Mouse (Mus musculus) right cerebral cortex, postnatal 10 days (tissue): ENCODE measurements at regions not wholly inside any gene's neighbourhood (a gene's known extent, or its start where the extent isn't known, plus 50 kb on each side); places are given as distances from the start of the nearest gene placed in this dataset.

ENCODE experiments used
- DNase-seq, 2 experiments: peaks; one replicate each; pipeline ENCODE4 v3.0.0; 2021; ENCODE audit warnings: low spot score in 2 of 2

- DNase-seq, result peak; percentile 18 to 35
Measured at GRCm38 (mm10) chr14:68784395-68784794, 509.7 kb downstream of the Synb start.

DNA sequence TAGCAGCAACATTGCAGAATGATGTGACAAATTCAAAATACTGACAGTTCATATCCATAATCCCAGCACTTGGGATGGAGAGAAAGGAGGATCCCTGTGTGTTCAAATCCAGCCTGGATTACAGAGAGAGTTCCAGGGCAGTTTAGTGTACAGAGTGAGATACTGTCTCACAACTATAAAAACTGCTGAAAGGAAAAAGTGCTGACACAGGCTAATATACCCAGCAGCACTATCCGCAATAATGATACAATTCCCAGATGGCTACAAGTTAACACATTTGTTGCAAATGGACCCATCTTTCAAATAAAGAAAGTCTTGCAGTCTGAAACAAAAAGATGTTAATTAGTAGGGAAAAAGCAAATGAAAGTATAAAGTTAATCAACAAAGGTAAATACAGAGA lies 510.9 kb downstream of the Synb start:
- no peak for DNase-seq

- no peak for DNase-seq
Measured at GRCm38 (mm10) chr14:68770411-68770810, 523.7 kb downstream of the Synb start.

GRCm38 (mm10) chr14:68762916-68763315 lies 531.2 kb downstream of the Synb start:
- no peak for DNase-seq

DNA sequence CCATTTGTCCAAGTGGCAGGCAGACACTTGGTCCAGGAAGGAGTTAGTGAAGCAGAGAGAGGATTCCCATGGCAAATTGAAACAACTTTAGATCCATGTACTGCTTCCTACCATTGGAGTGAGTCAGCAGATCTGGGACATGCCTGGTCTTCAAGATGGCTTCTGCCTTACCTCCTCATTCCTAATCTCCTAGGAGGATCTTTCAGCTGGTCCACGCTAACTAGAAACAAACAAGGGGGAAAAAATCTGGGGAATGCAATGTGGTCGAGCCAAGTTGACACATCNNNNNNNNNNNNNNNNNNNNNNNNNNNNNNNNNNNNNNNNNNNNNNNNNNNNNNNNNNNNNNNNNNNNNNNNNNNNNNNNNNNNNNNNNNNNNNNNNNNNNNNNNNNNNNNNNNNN lies 549.4 kb downstream of the Synb start:
- DNase-seq, result no peak

GRCm38 (mm10) chr14:68738474-68738873 lies 555.6 kb downstream of the Synb start:
- DNase-seq, result no peak

DNA sequence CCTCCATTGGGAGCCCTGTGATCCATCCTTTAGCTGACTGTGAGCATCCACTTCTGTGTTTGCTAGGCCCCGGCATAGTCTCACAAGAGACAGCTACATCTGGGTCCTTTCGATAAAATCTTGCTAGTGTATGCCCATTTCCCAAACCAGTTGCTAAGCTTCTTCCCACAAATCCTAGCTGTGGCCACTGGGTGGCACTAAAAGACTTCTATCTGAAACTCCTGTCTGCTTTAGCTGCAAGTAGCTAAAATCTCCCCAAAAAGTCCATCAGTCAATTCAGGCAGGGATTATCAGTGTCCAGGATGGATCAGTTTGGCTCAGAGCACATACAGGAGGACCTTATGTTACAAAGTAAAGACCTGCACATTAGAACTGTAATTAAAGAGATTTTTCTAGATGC lies 558.3 kb downstream of the Synb start:
- DNase-seq, result peak; percentile 85 to 88

- no peak for DNase-seq
Measured at GRCm38 (mm10) chr14:68721156-68721555, 572.9 kb downstream of the Synb start.

DNA sequence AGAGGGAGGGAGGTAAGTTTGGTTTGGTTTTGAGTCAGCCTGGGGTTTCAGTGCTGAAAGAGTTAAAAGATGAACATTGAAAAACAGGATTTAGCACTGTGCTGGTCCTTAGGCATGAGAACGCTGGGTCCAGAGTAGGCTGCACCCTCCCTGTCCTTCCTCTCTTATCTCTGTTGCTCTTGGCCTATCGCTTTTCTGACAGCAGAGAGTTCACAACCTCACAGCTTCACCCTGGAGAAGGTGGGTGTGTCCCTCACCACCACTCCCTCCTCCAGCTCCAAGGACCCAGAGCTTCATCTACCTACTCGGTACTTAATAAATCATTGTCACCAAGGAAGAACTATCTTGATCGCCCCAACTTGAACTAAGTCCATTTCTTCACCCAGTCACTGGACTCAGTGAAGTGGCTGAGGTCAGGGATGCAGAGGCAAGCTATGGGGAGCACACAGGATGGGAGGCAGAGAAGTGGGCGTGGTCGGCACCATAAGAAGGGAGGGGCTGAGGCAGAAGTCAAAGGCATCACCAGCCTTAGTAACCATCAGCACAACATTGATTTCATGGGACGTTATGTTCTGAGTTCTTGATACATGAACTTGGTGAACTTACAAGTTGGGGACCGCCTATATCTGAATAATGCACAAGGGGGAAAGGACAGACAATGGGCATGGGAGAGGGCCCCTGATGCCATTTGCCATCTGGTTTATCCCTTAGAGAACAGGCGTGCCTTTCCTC lies 574.5 kb downstream of the Synb start:
- DNase-seq, result no peak

DNA sequence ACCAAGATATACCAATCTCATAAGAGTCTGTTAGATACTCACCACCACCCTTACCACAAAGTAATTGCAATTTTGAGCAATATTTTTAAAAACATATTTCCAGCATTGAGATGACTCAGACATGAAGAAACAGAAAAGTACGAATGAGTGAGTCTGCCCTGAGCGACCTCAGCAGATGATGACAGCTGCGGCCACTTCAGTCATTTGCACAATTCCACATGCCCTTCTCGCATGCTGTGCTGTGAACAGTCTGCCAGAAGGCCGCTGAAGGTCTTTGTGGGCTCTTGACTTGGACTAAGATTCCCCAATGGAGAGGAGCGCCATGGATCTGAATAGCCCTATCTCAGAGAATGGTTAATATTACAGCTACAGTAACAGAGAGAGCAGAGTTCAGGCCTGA lies 575.3 kb downstream of the Synb start:
- DNase-seq, result no peak
